Mouse (Mus musculus) ES-Bruce4 (cell line): ENCODE results near the gene Fsd2.

ENCODE experiments used
- CTCF ChIP-seq: IDR thresholded peaks from one replicate; pipeline ENCODE4 v1.8.1; 2011; ENCODE audit warnings: low read depth, low read length
- EP300 ChIP-seq: IDR thresholded peaks from 2 replicates; pipeline ENCODE4 v1.6.1; 2011; ENCODE audit warnings: low read depth, low read length; ENCODE audit not compliant: insufficient read depth
- POLR2A ChIP-seq: IDR thresholded peaks from one replicate; pipeline ENCODE4 v1.8.1; 2011; ENCODE audit warnings: low read length; ENCODE audit not compliant: insufficient read depth

DNA sequence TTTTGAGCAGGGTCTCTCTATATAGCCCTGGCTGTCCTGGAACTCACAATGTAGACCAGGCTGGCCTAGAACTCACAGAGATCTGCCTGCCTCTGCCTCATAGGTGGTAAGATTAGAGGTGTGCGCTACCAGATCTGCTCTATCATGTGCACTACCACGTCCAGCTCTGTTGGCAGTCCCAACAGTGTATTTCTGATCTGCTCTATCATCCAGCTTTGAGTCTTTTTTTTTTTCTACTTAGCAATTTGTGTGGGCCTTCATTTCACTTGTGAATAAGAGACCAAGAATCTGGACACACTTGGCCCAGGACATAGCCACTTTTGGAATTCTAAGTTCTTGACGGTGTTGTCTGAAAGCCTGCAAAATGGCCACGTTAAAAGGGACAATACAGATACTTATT, 9.9 kb downstream of the Fsd2 start:
- TF ChIP-seq CTCF, result no peak
- no peak for TF ChIP-seq EP300
- no peak for TF ChIP-seq POLR2A
